Mouse (Mus musculus): ENCODE data around the gene Tubal3.

DNA sequence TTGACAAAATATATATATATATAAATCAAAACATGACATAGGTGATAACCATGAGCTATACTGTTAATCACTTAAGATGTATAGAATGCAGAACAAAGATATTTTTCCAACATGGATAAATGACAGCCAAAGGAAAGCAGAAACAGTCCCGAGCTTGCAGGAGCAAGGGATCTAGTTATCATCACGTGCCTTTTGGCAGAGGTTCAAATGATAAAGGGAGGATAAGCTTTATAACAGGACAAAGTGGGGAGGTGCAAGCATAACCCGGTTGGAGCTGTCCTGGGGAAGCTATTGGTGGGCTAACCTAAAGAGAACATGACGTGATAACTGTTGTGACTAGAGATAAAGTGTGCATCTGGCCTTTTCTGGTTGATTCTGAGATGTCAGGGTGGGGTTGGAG is 4.6 kb upstream of the Tubal3 start:
- no peak for TF ChIP-seq POLR2A (IDR thresholded peaks at IDR 0.05; ENCODE audit: insufficient read depth, low read depth, low read length)
- TF ChIP-seq CTCF (IDR thresholded peaks at IDR 0.05; ENCODE audit: insufficient read depth, low read depth, low read length) = no peak
